Mouse (Mus musculus) heart, postnatal 4 days (tissue): ENCODE results near the gene B4galnt3. TPM values are rescaled to one million over a fixed set of nuclear protein-coding genes. Genes with fewer than 3 reads are reported as not detected.
"Not testable (repeated sequence)": the region's sequence is repeated elsewhere in the genome, so short reads cannot be mapped to it uniquely, and the experiment has no call there.

Experiments used
- DNase-seq: peaks from one replicate; pipeline ENCODE4 v3.0.0; 2021
- total RNA-seq, 2 experiments: library from RNA; stranded (reverse); gene quantifications; 2 replicates each; pipeline ENCODE4 v1.2.3; 2021

B4galnt3 gene
- under 1 TPM; 0.65 to 0.81 TPM for total RNA-seq

GRCm38 (mm10) chr6:120294056-120294784 is at the start of gene B4galnt3, which contains the start of gene D330020A13Rik:
Gene B4galnt3, minus strand, starts transcription at chr6:120294559.
Gene D330020A13Rik, plus strand, starts transcription at chr6:120294364.
- peak; percentile 41 for DNase-seq

GRCm38 (mm10) chr6:120343992-120344391 is 49.6 kb upstream of the B4galnt3 start:
- no peak for DNase-seq

- no peak for DNase-seq
These were observed 38.0 kb upstream of the B4galnt3 start for GRCm38 (mm10) chr6:120332351-120332750.

- peak; percentile 73 for DNase-seq
These were observed 30.1 kb upstream of the B4galnt3 start for GRCm38 (mm10) chr6:120324295-120324927.

- DNase-seq, result no peak
These were observed 26.0 kb upstream of the B4galnt3 start for GRCm38 (mm10) chr6:120320369-120320768.

GRCm38 (mm10) chr6:120319129-120319528 is 24.8 kb upstream of the B4galnt3 start:
- peak; percentile 26 for DNase-seq

GRCm38 (mm10) chr6:120318303-120318940 is 24.1 kb upstream of the B4galnt3 start:
- no peak for DNase-seq

GRCm38 (mm10) chr6:120312443-120312842 is 18.1 kb upstream of the B4galnt3 start:
- DNase-seq, result no peak

- DNase-seq, result no peak
These were observed 15.4 kb upstream of the B4galnt3 start for GRCm38 (mm10) chr6:120309787-120310186.

- no peak for DNase-seq
These were observed 15.0 kb upstream of the B4galnt3 start for GRCm38 (mm10) chr6:120309338-120309737.

GRCm38 (mm10) chr6:120306859-120307594 is 12.7 kb upstream of the B4galnt3 start:
- peak; percentile 22 for DNase-seq

GRCm38 (mm10) chr6:120302755-120303316 is 8.5 kb upstream of the B4galnt3 start:
- DNase-seq, result peak; percentile 29

- peak; percentile 62 for DNase-seq
These were observed 6.8 kb upstream of the B4galnt3 start for GRCm38 (mm10) chr6:120301137-120301536.

- not testable (repeated sequence) for DNase-seq
These were observed 2.2 kb upstream of the B4galnt3 start for GRCm38 (mm10) chr6:120296589-120296988.

GRCm38 (mm10) chr6:120294785-120295133 is 400 bp upstream of the B4galnt3 start:
- no peak for DNase-seq

- DNase-seq, result no peak
These were observed 2.9 kb downstream of the B4galnt3 start for GRCm38 (mm10) chr6:120291396-120292009.

- no peak for DNase-seq
These were observed 4.9 kb downstream of the B4galnt3 start for GRCm38 (mm10) chr6:120289430-120289829.

- DNase-seq, result no peak
These were observed 5.8 kb downstream of the B4galnt3 start for GRCm38 (mm10) chr6:120288541-120288940.

- no peak for DNase-seq
These were observed 7.1 kb downstream of the B4galnt3 start for GRCm38 (mm10) chr6:120287279-120287678.

GRCm38 (mm10) chr6:120276874-120277449 is 17.4 kb downstream of the B4galnt3 start:
- no peak for DNase-seq

GRCm38 (mm10) chr6:120275301-120275700 is 19.1 kb downstream of the B4galnt3 start:
- peak; percentile 39 for DNase-seq

- peak; percentile 72 for DNase-seq
These were observed 19.5 kb downstream of the B4galnt3 start for GRCm38 (mm10) chr6:120274887-120275286.
